Mouse (Mus musculus): ENCODE results near the gene Bst2.
"Not testable (repeated sequence)": the region's sequence is repeated elsewhere in the genome, so short reads cannot be mapped to it uniquely, and the experiment has no call there.

Bst2 gene

DNA sequence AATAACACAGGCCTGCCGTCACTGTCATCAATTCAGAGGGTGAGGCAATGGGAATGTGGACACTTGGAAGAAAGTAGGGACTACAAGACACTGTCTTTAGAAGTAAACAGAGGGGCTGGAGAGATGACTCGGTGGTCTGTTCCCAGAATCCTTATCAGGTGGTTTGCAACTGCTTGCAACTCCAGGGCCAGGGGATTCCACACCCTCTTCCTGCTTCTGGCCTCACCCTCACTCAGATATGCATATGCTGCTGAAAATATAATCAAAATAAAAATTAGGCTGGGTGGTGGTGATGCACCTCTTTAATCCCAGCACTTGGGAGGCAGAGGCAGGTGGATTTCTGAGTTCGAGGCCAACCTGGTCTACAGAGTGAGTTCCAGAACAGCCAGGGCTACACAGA, 22.8 kb upstream of the Bst2 start:
- no peak for DNase-seq (ENCODE audit: low spot score in 2 of 2)

DNA sequence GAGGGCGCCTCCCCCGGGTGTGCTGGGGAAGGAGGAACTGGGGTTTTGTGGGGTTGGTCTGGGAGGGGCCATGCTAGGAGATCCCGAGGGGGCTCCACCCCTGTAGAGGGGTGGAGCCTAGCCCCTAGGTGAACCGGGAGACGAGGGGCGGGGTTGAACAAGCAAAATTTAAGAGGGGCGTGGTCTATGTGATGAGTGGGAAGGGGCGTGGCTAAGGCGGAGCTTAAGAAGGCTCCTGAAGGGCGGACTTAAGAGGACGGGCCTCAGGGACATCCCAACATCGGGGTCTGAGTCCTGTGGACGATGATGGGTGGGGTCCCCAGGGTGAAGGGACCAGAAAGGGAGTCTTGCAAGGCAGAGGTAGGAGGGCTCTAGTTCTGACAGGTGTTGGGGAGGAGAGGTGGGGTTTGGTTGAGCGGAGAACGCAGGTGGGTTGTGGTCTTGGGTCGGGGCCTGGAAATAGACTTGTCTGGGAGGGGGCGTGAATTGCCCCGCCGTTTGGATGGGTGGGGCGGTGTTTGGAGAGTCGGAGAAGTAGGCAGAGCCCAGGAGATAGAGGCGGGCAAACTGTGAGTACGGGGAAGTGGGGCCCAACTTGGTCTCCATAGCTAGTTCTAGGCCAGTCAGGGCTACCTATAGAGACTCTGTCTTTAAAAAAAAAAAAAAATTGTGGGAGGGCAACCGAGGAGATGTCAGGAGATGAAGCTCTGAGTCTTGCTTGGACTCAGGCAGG, 21.9 kb upstream of the Bst2 start:
- peak; percentile 63 to 66 for DNase-seq (ENCODE audit: low spot score in 2 of 2)

DNA sequence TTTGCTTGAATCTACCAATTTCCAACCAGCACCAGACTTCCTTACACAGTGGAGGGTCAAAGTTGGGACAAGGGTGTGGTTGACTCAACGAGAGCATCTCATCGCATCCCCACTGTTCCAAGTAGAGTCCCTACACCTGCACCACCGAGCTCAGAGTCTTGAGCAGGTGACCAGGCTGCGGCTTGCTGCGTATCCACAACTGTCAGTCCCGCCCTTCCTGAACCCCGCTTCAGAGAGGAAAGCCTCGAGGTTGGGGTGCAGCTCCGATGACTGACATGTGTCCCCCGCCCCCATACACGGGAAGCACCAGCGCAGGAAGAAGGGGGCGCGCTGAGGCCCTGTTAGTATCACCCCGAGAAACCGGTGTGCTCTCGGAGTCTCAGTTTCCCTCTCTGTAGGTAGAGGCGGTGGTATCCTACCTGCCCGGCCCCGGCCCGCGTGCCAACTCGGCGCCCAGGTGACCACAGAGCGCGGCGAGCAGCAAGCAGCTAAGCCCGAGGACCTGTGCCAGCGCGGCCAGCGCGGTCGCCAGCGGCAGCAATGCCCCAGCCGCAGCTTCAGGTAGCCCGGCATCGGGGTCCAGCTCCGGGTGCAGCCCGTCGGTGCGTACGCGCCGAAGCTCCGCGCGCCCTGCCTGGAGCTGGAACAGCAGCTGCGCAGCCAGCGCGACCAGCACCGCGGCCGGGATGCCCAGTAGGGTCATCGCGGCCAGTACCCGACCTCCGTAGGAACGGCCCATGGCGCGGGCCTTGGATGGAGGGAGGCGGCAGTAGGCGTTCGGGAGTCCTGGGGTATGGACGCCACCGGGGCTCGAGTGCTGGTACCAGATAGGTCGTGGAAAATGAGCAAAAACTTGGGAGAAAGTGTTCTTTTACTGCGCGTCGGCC, 21.1 kb upstream of the Bst2 start, which contains the start of gene Tmem221:
TSS of gene Tmem221 (minus strand) at position 801 of the 887 bp plus-strand sequence.
- DNase-seq (ENCODE audit: low spot score in 2 of 2) = peak in 1 of 2 experiments; percentile 32

DNA sequence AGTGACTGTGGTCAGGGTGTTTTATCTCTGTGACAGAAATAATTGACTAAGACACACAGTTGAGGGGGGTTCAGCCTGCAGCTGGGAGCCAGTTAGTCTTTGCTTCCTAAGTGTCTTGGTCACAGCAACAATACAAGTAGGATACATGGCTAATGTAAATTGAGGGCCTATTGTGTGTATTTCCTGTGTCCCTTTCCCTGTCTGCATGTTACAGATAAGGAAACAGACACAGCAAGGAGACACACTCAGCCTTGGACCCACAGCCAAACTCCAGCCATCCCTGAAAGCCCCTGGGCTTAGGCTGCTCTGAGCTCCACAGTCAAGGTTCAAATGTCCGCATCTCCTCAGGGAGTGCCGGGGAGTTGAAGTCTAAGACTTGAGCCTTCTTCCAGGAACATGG, 17.4 kb upstream of the Bst2 start:
- no peak for DNase-seq (ENCODE audit: low spot score in 2 of 2)

DNA sequence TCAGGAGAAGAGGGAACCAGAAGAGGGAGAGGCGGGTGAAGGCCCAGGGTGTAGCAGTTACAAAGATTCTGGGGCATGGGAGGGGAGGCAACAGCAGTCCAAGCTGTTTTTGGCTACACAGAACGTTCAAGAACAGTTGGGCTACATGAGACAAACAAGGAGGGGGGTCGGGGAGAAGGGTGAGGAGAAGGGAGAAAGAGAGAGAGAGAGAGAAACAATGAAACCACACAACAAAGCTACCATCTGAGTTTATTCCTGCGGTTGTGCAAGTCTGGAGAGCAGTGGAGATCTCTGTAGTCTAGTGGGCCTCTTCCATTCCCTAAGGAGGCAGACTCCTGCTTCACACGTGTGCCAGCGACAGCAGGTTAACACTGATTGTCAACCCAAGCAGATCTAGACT, 16.7 kb upstream of the Bst2 start:
- no peak for DNase-seq (ENCODE audit: low spot score in 2 of 2)

DNA sequence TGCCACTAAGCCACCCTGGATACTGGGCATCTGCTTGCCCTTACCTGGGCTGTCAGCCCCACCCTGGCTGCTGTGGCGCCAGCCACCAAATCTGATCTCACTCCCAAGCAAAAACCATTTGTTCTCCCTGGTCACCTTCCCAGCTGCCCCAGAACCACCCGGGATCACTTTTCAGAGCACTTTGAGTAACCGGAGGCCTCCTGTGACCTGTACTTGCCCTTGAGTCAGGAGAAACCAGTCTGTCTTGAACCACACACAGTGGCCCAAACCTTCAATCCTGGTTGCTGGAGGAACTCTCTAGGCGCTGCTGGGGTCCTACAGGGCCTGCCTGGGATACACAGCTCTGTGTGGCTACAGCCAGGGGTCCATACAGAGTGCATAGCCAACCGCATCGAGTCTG, 15.5 kb upstream of the Bst2 start:
- DNase-seq (ENCODE audit: low spot score in 2 of 2) = no peak

DNA sequence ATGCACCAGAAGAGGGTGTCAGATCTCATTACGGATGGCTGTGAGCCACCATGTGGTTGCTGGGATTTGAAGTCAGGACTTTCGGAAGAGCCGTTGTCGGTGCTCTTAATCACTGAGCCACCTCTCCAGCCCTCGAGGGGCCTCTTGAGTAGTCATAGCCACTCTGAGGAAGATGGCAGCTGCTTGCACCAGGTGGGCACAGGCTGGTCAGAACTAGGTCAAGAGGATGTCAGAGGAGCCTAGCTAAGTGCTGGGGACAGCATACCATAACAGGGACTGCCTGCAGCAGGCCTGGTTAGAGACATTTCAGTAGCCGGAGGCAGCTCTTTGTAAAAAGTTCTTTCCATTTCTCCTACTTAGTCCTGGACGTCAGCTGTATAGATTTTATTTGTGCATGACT, 13.5 kb upstream of the Bst2 start:
- no peak for DNase-seq (ENCODE audit: low spot score in 2 of 2)

DNA sequence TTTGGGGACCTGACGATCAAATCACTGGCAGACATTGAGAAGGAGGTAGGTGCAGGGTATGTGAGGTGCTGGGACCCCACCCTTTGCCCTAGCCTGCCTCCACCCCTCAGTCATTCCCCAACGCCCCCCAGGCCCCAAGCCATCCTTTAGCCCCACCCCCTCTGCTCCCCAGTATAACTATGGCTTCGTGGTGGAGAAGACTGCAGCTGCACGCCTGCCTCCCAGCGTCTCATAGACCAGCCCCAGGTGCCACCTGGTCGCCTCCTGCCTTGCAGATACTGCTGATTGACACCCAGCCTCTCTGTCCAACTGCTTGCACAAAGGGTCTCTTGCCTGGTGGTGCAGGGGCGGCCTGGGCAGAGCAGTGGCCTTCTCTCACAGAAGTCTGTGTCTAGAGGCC, 10.3 kb upstream of the Bst2 start:
- DNase-seq (ENCODE audit: low spot score in 2 of 2) = no peak

DNA sequence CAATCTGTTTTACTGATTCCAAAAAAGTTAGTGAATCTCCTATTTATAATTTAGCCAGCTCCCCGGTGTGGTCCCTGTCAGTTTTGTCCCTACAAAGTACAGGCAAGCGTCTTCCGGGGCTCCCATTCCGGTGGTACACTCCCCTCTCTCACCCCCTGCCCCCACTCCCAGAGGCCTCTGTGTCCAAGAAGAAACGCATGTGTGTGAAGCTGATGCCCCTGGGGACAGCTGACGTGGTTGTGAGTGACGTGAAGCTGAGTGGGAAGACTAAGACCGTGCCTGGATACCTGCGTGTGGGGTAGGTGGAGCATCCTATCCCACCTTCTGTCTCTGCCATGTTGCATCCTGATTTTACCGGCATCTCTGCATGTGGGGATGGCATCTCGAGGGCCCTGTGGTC, 7.8 kb upstream of the Bst2 start:
- no peak for DNase-seq (ENCODE audit: low spot score in 2 of 2)

DNA sequence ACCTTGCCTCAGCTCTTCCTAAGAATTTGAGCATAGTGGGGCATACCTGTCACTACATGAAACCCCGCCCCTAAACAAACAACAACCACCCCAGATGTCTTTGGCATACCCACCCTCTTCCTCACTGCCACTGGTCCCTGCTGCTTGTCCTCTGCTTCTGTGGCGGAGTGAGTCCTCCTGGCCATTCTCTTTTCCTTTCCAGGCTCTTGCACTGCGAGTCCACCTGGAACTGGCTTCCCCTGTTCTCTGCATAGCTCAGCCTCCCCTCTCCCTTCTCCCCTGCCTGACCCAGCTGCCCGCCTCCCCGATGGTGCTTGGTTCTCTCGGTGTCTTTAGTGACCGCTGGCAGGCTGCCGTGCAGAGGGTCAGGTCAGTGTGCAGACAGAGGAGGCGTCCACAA, 6.5 kb upstream of the Bst2 start:
- no peak for DNase-seq (ENCODE audit: low spot score in 2 of 2)

DNA sequence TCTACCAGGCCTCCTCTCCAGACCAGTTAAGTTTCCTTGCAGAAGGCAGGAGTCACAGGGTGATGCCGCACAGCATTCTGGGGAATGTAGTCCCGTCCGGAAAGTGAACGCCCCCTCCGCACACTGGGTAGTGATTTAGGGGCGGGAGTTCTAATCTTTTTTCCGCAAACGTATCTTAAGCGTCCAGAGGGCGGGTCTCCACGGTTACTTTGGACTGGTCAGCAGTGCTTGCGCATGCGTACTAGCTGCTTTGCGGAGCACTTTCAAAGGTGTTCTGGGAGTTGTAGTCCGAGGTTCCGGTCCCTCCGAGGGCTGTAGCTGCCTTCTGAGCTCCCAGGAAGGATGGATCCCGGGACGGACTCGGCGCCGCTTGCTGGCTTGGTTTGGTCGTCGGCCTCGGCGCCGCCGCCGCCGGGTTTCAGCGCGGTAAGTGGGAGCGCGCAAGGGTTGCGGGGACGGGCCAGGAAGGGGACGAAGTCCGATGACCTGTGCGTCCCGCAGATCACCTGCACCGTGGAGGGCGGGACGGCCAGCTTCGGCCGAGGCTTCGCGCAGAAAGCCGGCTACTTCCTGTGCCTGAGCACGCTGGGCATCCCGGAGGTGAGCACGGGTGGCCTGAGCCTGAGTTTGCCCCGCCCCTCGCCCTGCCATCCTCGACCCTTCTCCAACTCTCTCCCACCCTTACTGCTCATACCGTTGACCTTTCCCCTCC, 5.5 kb upstream of the Bst2 start, which contains the start of gene Mvb12a:
TSS of gene Mvb12a (plus strand) at position 291 of the 712 bp plus-strand sequence.
- peak; percentile 90 to 96 for DNase-seq (ENCODE audit: low spot score in 2 of 2)

DNA sequence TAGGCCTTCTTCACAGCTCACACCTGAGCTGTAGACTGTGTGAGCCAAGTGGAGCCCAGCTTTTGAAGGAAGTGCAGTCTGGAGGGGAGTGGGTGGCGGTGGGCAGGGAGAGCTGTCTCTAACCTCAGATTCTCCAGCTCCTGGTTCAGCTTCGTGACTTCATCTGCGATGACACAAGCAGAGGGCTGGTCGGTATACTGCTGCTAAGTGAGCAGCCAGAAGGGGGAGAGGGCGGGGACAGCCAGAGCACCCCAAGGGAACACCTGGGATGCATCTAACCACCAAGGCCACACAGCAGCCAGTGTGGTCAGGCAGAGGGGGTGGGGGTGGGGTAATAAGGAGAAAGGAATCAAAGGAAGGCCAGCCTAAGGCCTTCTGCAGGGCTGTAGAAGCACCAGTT, 1.6 kb downstream of the Bst2 start:
- no peak for DNase-seq (ENCODE audit: low spot score in 2 of 2)

DNA sequence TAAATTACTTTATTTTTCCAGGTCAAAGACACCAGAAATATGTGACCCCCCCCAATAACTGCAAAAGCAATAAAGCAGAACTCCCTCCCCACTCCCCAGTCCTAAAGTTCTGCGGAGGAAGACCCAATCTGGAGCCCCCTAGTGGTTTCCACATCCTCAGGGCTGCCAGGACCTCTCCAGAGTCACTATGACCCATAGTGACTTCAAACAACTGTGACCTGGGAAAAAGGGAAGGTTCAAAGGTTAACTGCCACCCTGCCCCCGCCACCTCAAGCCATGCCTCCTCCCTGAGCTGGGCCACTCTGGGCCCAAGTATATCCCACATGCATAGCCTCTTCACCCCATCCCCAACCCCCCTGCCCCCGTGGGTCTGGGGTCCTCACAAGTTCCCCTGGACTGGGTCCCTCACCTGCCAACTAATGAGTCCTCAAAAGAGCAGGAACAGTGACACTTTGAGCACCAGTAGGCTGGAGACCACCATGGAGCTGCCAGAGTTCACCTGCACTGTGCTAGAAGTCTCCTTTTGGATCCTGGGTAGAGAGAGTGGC, 2.9 kb downstream of the Bst2 start:
- no peak for DNase-seq (ENCODE audit: low spot score in 2 of 2)

DNA sequence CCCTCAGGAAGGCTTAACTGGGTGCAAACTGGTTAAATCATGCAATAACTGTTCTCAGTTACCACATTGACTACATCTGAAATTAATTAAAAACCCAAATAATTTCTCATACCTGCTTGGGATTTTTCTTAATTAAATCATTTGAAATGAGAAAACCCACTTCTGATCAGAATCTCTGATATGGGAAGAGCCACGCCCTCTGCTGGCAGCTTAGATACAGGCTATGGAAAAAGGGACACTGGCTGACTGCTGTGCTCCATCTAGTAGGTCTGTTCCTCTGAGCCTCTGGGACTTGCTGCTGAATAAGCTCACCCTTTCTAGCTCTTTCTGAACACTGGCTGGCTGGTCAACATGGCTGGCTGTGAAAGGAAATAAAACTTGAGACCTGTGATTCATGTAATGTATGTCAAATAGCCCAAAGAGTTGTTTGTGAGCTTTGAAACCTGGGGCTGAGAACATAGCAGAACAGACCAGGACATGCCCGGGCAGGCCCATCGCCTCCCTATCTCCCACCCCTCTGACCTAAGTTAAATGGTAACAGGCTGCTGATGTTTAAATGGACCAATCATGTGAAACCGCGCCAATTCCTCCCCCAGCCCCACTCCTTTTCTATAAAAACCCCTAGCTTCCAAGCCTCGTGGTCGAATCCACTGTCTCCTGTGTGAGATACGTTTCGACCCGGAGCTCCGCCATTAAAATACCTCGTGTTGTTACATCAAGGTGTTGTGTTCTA, 6.4 kb downstream of the Bst2 start:
- DNase-seq (ENCODE audit: low spot score in 2 of 2) = not testable (repeated sequence)

DNA sequence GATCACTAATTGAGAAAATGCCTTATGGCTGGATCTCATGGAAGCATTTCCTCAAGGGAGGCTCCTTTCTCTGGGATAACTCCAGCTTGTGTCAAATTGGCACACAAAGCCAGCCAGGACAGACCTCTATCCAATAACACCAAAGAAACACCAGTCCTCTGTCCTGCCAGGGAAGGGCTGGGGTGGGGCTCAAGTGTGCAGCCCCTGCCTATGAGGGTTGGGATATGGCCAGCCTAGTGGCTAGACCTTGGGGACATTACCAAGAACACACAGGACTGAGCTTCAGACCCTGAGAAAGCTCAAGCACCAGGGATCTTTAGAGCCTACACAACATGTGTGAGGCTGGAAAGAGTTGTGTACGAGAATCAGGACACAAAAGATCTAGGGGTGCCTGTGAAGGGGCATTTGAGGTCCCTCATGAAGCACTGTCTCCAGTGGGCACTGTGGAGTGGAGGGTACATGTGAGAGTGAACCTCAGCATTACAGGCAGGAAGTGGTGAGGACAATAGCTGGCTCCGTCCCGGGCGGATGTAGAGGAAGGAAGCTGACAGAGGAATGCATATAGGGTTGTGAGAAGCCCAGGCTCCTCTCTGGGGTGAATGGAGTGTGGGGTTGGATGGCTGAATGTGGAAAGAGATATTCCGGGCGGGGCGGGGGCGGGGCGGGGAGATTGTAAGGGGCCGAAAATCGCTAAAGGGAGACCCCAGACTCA, 8.7 kb downstream of the Bst2 start:
- no peak for DNase-seq (ENCODE audit: low spot score in 2 of 2)

DNA sequence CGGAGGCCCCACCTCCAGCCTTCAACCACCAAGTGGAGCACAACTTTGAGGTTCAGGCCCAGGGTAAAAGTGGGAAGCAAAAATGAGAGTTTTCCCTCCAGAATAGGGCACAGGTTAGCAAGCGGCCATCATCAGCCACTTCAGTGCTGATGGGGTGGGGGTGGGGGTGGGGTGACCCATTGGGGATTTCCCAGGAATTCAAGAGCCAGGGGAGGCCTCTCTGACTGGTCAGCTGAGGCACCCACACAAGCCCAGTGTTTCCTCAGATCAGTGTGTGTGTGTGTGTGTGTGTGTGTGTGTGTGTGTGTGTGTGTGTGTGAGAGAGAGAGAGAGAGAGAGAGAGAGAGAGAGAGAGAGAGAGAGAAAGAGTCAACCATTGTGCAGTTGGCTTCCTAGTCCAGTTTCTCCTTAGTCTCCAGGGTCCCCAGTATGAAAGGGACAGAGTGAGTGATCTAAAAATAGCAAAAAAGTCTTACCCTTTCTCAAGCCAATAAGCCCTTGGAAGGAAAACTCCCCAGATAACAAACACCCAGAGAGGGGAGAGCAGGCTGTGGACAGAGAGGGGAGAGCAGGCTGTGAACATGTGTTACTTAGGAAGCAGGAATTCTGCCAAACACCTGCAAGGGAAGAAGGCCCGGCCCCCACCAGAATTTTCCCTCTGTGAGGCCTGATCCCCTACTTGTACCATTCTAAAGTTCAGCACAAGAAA, 9.9 kb downstream of the Bst2 start:
- DNase-seq (ENCODE audit: low spot score in 2 of 2) = no peak

DNA sequence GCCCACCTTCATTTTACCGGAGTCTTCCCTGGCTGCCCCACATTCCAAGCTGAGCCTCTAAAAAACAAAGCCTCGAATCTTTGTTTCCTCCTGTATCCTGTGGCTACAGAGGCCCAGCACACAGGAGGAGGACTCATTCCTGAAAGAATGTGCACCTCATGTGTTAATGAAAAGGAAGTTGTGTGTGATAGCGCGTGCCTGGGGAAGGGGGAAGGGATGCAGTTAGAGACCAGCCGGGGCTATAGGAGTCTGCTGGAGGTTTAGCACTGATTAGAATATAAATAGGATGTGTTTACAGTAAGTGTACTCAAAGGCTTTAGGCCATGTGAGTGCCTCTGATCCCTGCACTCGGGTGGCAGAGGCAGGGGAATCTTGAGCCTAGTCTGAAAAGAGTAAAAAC, 11.0 kb downstream of the Bst2 start:
- DNase-seq (ENCODE audit: low spot score in 2 of 2) = no peak

DNA sequence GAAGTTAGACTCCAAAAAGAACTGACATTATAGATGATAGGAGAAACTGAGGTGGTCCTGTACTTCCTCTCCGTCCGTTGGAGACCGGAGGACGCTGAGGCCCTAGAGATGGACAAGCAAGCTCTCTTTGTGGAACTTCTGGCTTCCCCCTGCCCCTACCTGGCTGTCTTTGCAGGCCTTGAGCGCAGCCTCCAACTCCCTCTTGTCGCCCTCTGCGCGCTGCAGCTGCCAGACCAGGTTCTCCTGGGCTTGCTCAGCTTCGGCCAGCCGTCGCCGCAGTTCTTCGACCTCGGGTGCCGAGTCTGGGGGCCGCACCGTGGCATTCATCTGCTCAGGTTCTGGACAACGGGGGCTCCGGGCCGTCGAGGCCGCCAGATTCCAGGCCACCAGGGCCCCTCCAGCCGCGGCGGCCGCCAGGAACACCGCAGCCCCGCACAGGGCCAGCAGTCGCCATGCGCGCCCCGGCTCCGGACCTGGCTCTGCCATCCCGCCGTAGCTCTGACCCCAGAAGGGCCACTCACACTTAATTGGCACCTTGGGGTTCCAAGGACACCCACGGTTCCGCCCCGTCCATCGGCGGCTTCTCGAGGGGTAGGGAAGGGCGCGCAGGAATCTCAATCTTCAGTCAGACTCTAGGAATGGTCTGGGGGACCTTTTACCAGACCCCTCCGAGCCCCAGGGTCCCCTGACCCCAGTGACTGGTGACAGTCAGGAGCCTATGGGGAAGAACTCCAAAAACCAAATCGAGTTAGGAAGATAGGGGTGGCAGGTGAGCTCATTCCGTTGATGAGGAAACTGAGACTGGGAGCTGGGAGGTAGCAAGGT, 11.8 kb downstream of the Bst2 start, which contains the start of gene Ccdc194:
TSS of gene Ccdc194 (minus strand) at position 486 of the 825 bp plus-strand sequence.
- DNase-seq (ENCODE audit: low spot score in 2 of 2) = no peak

DNA sequence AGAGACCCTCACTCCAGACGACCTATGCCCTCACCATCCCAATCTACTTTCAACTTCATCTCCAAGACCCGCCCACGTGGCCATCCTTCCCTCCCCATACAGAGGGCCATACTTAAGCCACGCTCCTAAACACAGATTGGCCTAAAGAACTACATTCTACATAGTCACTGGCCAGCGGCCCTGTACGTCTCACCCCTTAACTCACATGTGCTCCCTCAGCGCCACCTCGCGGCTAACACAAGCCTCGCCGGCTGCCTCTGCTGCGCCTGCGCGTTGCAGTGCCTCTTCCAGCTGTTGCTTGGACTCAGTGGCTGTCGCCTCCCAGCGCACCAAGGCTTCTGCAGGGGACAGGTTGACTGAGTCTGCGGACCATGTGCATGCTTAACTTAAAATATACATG, 15.6 kb downstream of the Bst2 start:
- DNase-seq (ENCODE audit: low spot score in 2 of 2) = peak; percentile 90 to 95

All from urinary bladder, adult 18-20 months (tissue).